Mouse (Mus musculus): ENCODE measurements around the gene Tmeff2. TPM values are rescaled to one million over a fixed set of nuclear protein-coding genes. Genes with fewer than 3 reads are reported as not detected.

The Tmeff2 gene
- polyA plus RNA-seq, 1 experiment from 2014 or later = 64.4 TPM

GRCm38 (mm10) chr1:50940131-50941039 is 39.9 kb downstream of the Tmeff2 start:
- no peak overlapping the region for H3K4me2 ChIP-seq (replicated peaks)
- no peaks in the 10 kb centered on the region for H3K36me3 ChIP-seq
- H3K9me3 ChIP-seq = no peaks in the 10 kb centered on the region
- no peaks in the 10 kb centered on the region for H3K27me3 ChIP-seq (replicated peaks)
- H3K4me3 ChIP-seq = no peak overlapping the region
- no peak for ATAC-seq (ENCODE audit: low FRiP score, low read depth)
- no peak overlapping the region for H3K27ac ChIP-seq
- H3K9ac ChIP-seq = no peak overlapping the region
- 88% methylated on average over 7 of the region's 7 CpGs for WGBS
- no peaks in the 10 kb centered on the region for H3K4me1 ChIP-seq

GRCm38 (mm10) chr1:50948575-50948974 is 48.1 kb downstream of the Tmeff2 start:
- no peak overlapping the region for H3K4me3 ChIP-seq
- H3K27ac ChIP-seq = no peak overlapping the region
- no peak overlapping the region for H3K9ac ChIP-seq
- H3K4me2 ChIP-seq (replicated peaks) = no peak overlapping the region
- no peaks in the 10 kb centered on the region for H3K9me3 ChIP-seq
- no peaks in the 10 kb centered on the region for H3K4me1 ChIP-seq
- H3K27me3 ChIP-seq (replicated peaks) = no peaks in the 10 kb centered on the region
- H3K36me3 ChIP-seq = no peaks in the 10 kb centered on the region
- whole genome bisulfite sequencing = 64% methylated on average over 1 of the region's 1 CpGs
- ATAC-seq (ENCODE audit: low FRiP score, low read depth) = no peak

DNA sequence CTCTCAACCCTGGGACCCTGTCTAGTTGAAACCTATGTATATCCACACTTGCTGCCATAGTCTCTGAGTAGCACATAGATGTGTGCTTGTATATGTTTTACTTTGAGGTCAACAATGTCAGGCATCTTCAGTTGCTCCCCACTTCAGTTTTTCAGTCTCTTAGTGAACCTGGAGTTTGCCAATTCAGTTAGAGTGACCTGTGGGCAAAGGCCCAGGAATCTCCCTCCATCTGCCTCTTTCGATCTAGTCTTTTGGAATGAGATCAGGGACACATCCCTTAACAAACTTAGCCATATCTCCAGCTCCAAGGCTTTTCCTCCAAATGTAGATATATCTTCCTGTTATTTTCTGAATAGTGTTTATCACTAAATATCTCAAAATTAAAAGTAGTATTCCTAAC is 58.4 kb downstream of the Tmeff2 start:
- Histone ChIP-seq H3K36me3 (no peaks in the 10 kb centered on the region; the same call in 1 of the 2 replicates), H3K9me3 (no peaks in the 10 kb centered on the region), H3K4me2 (replicated peaks) (no peak overlapping the region), H3K4me3 (no peak overlapping the region), H3K4me1 (0 out of 2 replicates have a peak, but pooled peaks cover 5% of the 10 kb centered on the region), H3K9ac (no peak overlapping the region), H3K27ac (no peak overlapping the region), H3K27me3 (replicated peaks) (no peaks in the 10 kb centered on the region)
- no peak for ATAC-seq (ENCODE audit: low FRiP score, low read depth)
- 83% methylated on average over 1 of the region's 1 CpGs for WGBS

DNA sequence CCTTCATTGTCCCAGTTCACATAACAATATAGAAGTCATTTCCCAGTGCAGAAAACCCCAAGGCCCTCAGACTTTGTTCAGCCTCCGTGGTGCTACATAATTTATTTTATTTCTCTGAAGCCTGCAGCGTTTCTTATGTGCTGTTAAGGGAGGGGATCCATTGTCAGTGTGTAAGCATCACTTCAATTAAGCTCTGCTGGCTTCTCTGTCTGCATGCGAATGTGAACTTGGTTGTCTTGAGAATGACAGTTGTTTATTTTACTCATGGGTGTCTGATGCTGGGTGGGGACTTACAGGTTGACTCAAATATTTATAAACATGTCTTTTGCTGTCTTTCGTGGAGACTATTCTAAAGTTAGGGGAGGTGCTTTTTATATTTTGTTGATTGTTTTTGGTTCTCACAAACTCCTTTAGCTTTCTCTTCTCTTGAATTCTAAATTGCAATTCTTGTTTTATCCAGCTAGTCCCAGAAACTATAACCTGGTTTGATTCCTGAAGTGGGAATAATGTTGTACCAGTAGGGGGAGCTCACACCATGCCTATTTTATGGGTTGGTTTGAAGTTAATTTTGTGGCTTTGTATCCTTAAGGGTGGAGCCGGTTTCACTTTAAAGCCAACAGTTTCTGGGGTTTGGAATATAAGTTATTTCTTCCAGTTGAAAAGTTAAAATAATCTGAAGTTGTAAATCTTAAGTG is 61.7 kb downstream of the Tmeff2 start:
- Histone ChIP-seq H3K27ac (no peak overlapping the region), H3K4me2 (replicated peaks) (no peak overlapping the region), H3K4me3 (no peak overlapping the region), H3K9ac (no peak overlapping the region), H3K4me1 (0 out of 2 replicates have a peak, but pooled peaks cover 5% of the 10 kb centered on the region), H3K36me3 (no peaks in the 10 kb centered on the region; the same call in 1 of the 2 replicates), H3K9me3 (no peaks in the 10 kb centered on the region), H3K27me3 (replicated peaks) (no peaks in the 10 kb centered on the region)
- ATAC-seq (ENCODE audit: low FRiP score, low read depth) = no peak; the same call in 1 of the 2 replicates
- 37% methylated on average over 5 of the region's 5 CpGs for WGBS

- no peak overlapping the region for H3K9ac ChIP-seq
- H3K9me3 ChIP-seq = no peaks in the 10 kb centered on the region
- no peak overlapping the region for H3K4me3 ChIP-seq
- H3K4me1 ChIP-seq = 0 out of 2 replicates have a peak, but pooled peaks cover 5% of the 10 kb centered on the region
- H3K27ac ChIP-seq = no peak overlapping the region
- H3K4me2 ChIP-seq (replicated peaks) = no peak overlapping the region
- ATAC-seq (ENCODE audit: low FRiP score, low read depth) = no peak
- H3K36me3 ChIP-seq = no peaks in the 10 kb centered on the region; the same call in 1 of the 2 replicates
- H3K27me3 ChIP-seq (replicated peaks) = no peaks in the 10 kb centered on the region
- 68% methylated on average over 4 of the region's 4 CpGs for WGBS
Measured at GRCm38 (mm10) chr1:50962649-50963000, 62.2 kb downstream of the Tmeff2 start.

GRCm38 (mm10) chr1:50969685-50970084 is 69.2 kb downstream of the Tmeff2 start:
- Histone ChIP-seq H3K9me3 (no peaks in the 10 kb centered on the region), H3K27me3 (replicated peaks) (no peaks in the 10 kb centered on the region), H3K4me3 (no peak overlapping the region), H3K9ac (no peak overlapping the region), H3K36me3 (no peaks in the 10 kb centered on the region), H3K4me2 (replicated peaks) (no peak overlapping the region), H3K4me1 (no peaks in the 10 kb centered on the region), H3K27ac (no peak overlapping the region)
- ATAC-seq (ENCODE audit: low FRiP score, low read depth) = no peak
- WGBS = 88% methylated on average over 2 of the region's 2 CpGs

- H3K4me1 ChIP-seq = no peaks in the 10 kb centered on the region
- no peaks in the 10 kb centered on the region for H3K27me3 ChIP-seq (replicated peaks)
Measured at GRCm38 (mm10) chr1:50970853-50971252, 70.4 kb downstream of the Tmeff2 start.

DNA sequence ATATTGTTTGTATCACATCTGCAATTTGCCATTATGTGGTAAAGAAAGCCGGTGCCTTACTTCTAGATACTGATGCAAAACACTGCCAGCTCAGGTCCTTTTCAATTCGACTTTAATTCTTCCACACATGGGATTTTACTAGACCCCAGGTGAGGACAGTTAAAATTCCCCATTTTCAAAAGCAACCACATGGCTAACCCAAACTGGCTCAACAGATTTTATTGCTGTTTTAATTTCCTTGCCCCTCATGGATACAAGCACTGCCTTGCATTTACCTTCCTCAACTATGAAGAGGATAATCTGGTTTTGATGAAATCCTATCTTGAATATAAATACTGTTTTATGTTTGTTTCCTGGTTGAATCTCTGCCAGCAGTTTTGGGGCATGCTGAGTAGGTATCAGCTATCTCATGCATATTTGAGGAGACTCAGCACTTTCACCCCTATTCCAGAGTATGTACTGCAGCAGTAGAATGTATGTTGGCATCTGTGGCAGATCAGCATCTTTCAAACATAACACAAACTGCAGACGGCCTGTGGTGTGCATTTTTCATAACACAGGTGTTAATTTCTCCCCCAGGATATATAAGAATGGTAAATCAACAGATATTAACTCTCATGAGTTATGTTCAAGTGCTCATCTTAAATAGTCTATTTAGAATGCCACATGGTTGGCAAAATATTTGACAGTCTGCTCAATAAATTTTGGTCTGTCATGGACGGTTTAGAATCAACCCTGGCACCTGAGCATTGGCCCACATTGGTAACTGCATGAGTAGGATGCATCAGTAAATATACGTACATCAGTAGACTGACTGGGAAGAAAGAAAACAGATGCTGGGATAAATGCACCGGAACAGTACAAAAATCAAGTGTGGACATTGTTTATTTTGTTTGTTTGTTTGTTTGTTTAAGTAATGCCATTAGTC is 72.3 kb downstream of the Tmeff2 start:
- WGBS = 83% methylated on average over 6 of the region's 6 CpGs
- Histone ChIP-seq H3K4me2 (replicated peaks) (no peak overlapping the region), H3K4me1 (no peaks in the 10 kb centered on the region), H3K9me3 (no peaks in the 10 kb centered on the region), H3K27ac (no peak overlapping the region), H3K36me3 (no peaks in the 10 kb centered on the region), H3K4me3 (no peak overlapping the region), H3K27me3 (replicated peaks) (no peaks in the 10 kb centered on the region), H3K9ac (no peak overlapping the region)
- no peak for ATAC-seq (ENCODE audit: low FRiP score, low read depth)

More at GRCm38 (mm10) chr1:50970853-50971252, 70.4 kb downstream of the Tmeff2 start:
- Histone ChIP-seq H3K4me2 (replicated peaks) (no peak overlapping the region), H3K9me3 (no peaks in the 10 kb centered on the region), H3K36me3 (no peaks in the 10 kb centered on the region), H3K4me3 (no peak overlapping the region), H3K9ac (no peak overlapping the region), H3K27ac (no peak overlapping the region)
- 76% methylated on average over 2 of the region's 2 CpGs for WGBS
- ATAC-seq (ENCODE audit: low FRiP score, low read depth) = no peak

- no peak for ATAC-seq (ENCODE audit: low FRiP score, low read depth)
- no peak overlapping the region for H3K4me2 ChIP-seq (replicated peaks)
- H3K9me3 ChIP-seq = no peaks in the 10 kb centered on the region
- no peak overlapping the region for H3K4me3 ChIP-seq
- no peak overlapping the region for H3K27ac ChIP-seq
- H3K27me3 ChIP-seq (replicated peaks) = no peaks in the 10 kb centered on the region
- H3K36me3 ChIP-seq = no peaks in the 10 kb centered on the region
- H3K4me1 ChIP-seq = no peaks in the 10 kb centered on the region
- 84% methylated on average over 4 of the region's 4 CpGs for WGBS
- no peak overlapping the region for H3K9ac ChIP-seq
Measured at GRCm38 (mm10) chr1:50979358-50980081, 79.1 kb downstream of the Tmeff2 start.

DNA sequence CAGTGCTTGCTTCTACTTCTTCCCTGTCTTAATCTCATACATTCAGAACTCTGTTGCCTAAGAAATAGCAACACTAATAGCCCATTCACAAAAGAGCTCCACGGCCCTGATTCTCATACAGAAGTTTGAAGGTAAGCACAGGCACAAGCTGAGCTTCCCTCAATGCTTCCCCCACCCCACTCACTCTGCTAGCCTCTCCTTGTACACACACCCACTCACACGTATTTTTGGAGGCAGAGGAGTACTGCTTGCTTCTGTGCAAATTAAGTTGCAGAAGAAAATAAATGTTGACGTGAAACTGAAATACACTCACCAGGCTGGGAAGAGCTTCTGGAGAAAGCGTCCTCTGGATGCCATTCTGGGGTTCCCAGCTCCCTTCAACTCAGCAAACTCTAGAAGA is 80.1 kb downstream of the Tmeff2 start:
- Histone ChIP-seq H3K27me3 (replicated peaks) (no peaks in the 10 kb centered on the region), H3K4me3 (no peak overlapping the region), H3K4me2 (replicated peaks) (no peak overlapping the region), H3K9me3 (no peaks in the 10 kb centered on the region), H3K36me3 (no peaks in the 10 kb centered on the region), H3K27ac (no peak overlapping the region), H3K4me1 (no peaks in the 10 kb centered on the region), H3K9ac (no peak overlapping the region)
- WGBS = 82% methylated on average over 4 of the region's 4 CpGs
- ATAC-seq (ENCODE audit: low FRiP score, low read depth) = no peak

DNA sequence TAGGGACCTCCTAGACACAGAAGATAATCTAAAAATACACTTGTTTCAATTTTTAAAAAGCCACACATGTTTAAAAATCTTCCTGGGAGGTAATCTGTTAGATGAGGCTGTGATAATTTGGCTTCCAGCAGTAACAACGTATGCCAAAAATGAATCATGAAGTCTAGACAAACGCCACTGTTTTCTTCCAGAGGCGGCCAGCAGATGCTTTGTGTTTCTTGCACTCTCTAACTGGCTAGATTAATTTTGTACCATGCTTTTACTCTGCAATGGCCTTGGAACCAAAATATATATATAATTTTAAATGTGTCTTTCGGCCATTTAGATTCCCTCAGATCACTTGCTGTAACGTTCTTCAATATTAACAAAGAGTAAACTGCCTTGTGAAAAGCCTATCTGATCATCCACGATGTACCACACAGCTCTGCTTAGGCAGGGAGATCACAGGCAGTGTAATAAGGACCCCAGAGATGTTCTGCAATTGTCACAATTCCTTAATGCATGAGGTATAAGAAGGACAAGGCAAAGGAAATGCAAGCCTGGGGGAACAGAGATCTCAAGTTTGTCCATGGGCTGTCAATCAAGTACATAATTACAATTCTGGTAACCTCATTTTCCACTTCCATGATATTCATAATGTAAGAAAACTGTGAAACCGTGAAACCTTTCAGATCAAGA is 80.8 kb downstream of the Tmeff2 start:
- H3K4me1 ChIP-seq = no peaks in the 10 kb centered on the region
- no peak overlapping the region for H3K4me2 ChIP-seq (replicated peaks)
- H3K36me3 ChIP-seq = no peaks in the 10 kb centered on the region
- H3K27ac ChIP-seq = no peak overlapping the region
- H3K9me3 ChIP-seq = no peaks in the 10 kb centered on the region
- no peak overlapping the region for H3K4me3 ChIP-seq
- H3K9ac ChIP-seq = no peak overlapping the region
- no peak for ATAC-seq (ENCODE audit: low FRiP score, low read depth)
- no peaks in the 10 kb centered on the region for H3K27me3 ChIP-seq (replicated peaks)
- WGBS = 89% methylated on average over 7 of the region's 7 CpGs

All from neural tube, embryonic 12.5 days (tissue).